Mouse (Mus musculus) activated CD4-positive, CD25-positive, alpha-beta regulatory T cell, adult 4 months (primary cell): Measurements from ENCODE around the gene Srd5a3. TPM values are rescaled to one million over a fixed set of nuclear protein-coding genes. Genes with fewer than 3 reads are reported as not detected.
"Not testable (repeated sequence)": the region's sequence is repeated elsewhere in the genome, so short reads cannot be mapped to it uniquely, and the experiment has no call there.

Experiments used
- ATAC-seq: one replicate; pipeline ENCODE4 v1.8.0; 2017
- polyA plus RNA-seq, 2 experiments: library from polyadenylated mRNA; unstranded; fragments of 100-300 nt; shearing (Covaris generic); gene quantifications; one replicate each; pipeline ENCODE4 v1.2.1; 2017

The Srd5a3 gene
- polyA plus RNA-seq = 10 to 100 TPM; 28.2 to 36.6 TPM

GRCm38 (mm10) chr5:76139808-76140729, at the start of gene Srd5a3:
Srd5a3 (plus strand) TSS chr5:76140271.
- peak; percentile 97 for ATAC-seq

GRCm38 (mm10) chr5:76103809-76104208, 36.3 kb upstream of the Srd5a3 start:
- ATAC-seq = not testable (repeated sequence)

GRCm38 (mm10) chr5:76107306-76107705, 32.8 kb upstream of the Srd5a3 start:
- no peak for ATAC-seq

GRCm38 (mm10) chr5:76108496-76108895, 31.6 kb upstream of the Srd5a3 start:
- no peak for ATAC-seq

GRCm38 (mm10) chr5:76111173-76111572, 28.9 kb upstream of the Srd5a3 start:
- ATAC-seq = no peak

GRCm38 (mm10) chr5:76112016-76112415, 28.1 kb upstream of the Srd5a3 start:
- ATAC-seq = no peak

GRCm38 (mm10) chr5:76115436-76116041, 24.5 kb upstream of the Srd5a3 start:
- no peak for ATAC-seq

- ATAC-seq = no peak
Observed at GRCm38 (mm10) chr5:76118441-76118840, 21.6 kb upstream of the Srd5a3 start.

GRCm38 (mm10) chr5:76120634-76121033, 19.4 kb upstream of the Srd5a3 start:
- ATAC-seq = no peak

GRCm38 (mm10) chr5:76127584-76128316, 12.3 kb upstream of the Srd5a3 start:
- no peak for ATAC-seq

GRCm38 (mm10) chr5:76130292-76130691, 9.8 kb upstream of the Srd5a3 start:
- no peak for ATAC-seq

GRCm38 (mm10) chr5:76131990-76132389, 8.1 kb upstream of the Srd5a3 start:
- ATAC-seq = no peak

GRCm38 (mm10) chr5:76135644-76136043, 4.4 kb upstream of the Srd5a3 start:
- no peak for ATAC-seq

GRCm38 (mm10) chr5:76136271-76136670, 3.8 kb upstream of the Srd5a3 start:
- ATAC-seq = no peak

- ATAC-seq = no peak
Observed at GRCm38 (mm10) chr5:76137586-76137985, 2.5 kb upstream of the Srd5a3 start.

GRCm38 (mm10) chr5:76138071-76138470, 2.0 kb upstream of the Srd5a3 start:
- ATAC-seq = no peak

- ATAC-seq = no peak
Observed at GRCm38 (mm10) chr5:76138512-76138911, 1.6 kb upstream of the Srd5a3 start.

GRCm38 (mm10) chr5:76139171-76139671, 850 bp upstream of the Srd5a3 start:
- ATAC-seq = no peak

- peak; percentile 38 for ATAC-seq
Observed at GRCm38 (mm10) chr5:76140730-76141066, 627 bp downstream of the Srd5a3 start.

- ATAC-seq = no peak
Observed at GRCm38 (mm10) chr5:76143356-76143755, 3.3 kb downstream of the Srd5a3 start.

GRCm38 (mm10) chr5:76146401-76146800, 6.3 kb downstream of the Srd5a3 start:
- no peak for ATAC-seq

GRCm38 (mm10) chr5:76149436-76149835, 9.4 kb downstream of the Srd5a3 start:
- no peak for ATAC-seq

GRCm38 (mm10) chr5:76152956-76153355, 12.9 kb downstream of the Srd5a3 start:
- no peak for ATAC-seq
